ENCODE assay signal across 18 mouse cellular contexts in genomic region chr6:60717566-60717965, GRCm38 (mm10).
DNase-seq lines count a peak whose midpoint lies in the region; ATAC-seq lines count a peak whose summit lies in the region.
"Had no signal": no experiment of that assay in that cellular context is flagged by ENCODE, and none has a peak within 500 bp of the region (broad histone marks: within the 10 kb centered on the region; RNA-seq: fewer than 3 reads in every experiment).

No protein-coding gene starts in this region.

- intact Hi-C loops in gastrocnemius, postnatal 14 days (cut with DNase I; ENCODE audit: low total_unique reads), result no loop called here

- H3K4me2 ChIP-seq in liver, embryonic 11.5 days, result no peak overlapping the region
- H3K4me2 ChIP-seq: forebrain, embryonic 15.5 days; heart, embryonic 15.5 days; intestine, embryonic 15.5 days; kidney, embryonic 15.5 days; limb, embryonic 13.5 days; midbrain, embryonic 12.5 days had no signal

- no peak overlapping the region for H3K27ac ChIP-seq in liver, embryonic 11.5 days (ENCODE audit: low read depth, low read length)
- H3K27ac ChIP-seq: forebrain, embryonic 15.5 days; heart, embryonic 15.5 days; intestine, embryonic 15.5 days; kidney, embryonic 15.5 days; limb, embryonic 13.5 days; macrophage; midbrain, embryonic 12.5 days had no signal

- H3K4me3 ChIP-seq in liver, embryonic 11.5 days (ENCODE audit: low read depth, low read length), result no peak overlapping the region
- H3K4me3 ChIP-seq: forebrain, embryonic 15.5 days; heart, embryonic 15.5 days; intestine, embryonic 15.5 days; kidney, embryonic 15.5 days; limb, embryonic 13.5 days; midbrain, embryonic 12.5 days; myocyte had no signal

- no peaks in the 10 kb centered on the region for H3K27me3 ChIP-seq in liver, embryonic 11.5 days (replicated peaks; ENCODE audit: control insufficient read depth, insufficient read depth, low read length)
- H3K27me3 ChIP-seq: forebrain, embryonic 15.5 days; heart, embryonic 15.5 days; intestine, embryonic 15.5 days; kidney, embryonic 15.5 days; limb, embryonic 13.5 days; midbrain, embryonic 12.5 days had no signal

- ATAC-seq in liver, embryonic 11.5 days (replicated peaks; ENCODE audit: low FRiP score), result no peak
- ATAC-seq: forebrain, embryonic 15.5 days; intestine, embryonic 15.5 days; liver, postnatal 0 days had no signal

- no peaks in the 10 kb centered on the region for H3K9me3 ChIP-seq in liver, embryonic 11.5 days (ENCODE audit: control insufficient read depth, low read length)
- H3K9me3 ChIP-seq: forebrain, embryonic 15.5 days; heart, embryonic 15.5 days; intestine, embryonic 15.5 days; kidney, embryonic 15.5 days; limb, embryonic 13.5 days; midbrain, embryonic 12.5 days had no signal

- no peak overlapping the region for H3K9ac ChIP-seq in liver, embryonic 11.5 days (ENCODE audit: low read depth, low read length)
- H3K9ac ChIP-seq: forebrain, embryonic 15.5 days; heart, embryonic 15.5 days; intestine, embryonic 15.5 days; kidney, embryonic 15.5 days; limb, embryonic 13.5 days; liver, postnatal 0 days; midbrain, embryonic 12.5 days had no signal

- 71% methylated on average over 3 of the region's 3 CpGs for WGBS in liver, embryonic 11.5 days

- DNase-seq in layer of hippocampus, adult 9-11 months, result peak; percentile 25
- DNase-seq in layer of hippocampus, adult 18-20 months (ENCODE audit: low spot score in 2 of 2), result no peak
- peak; percentile 71 for DNase-seq in cerebellum, adult 9-10 months
- DNase-seq in left cerebral cortex, adult 9 months (ENCODE audit: low spot score in 2 of 2), result peak; percentile 32 to 53
- DNase-seq in right cerebral cortex, postnatal 25 days, result peak; percentile 10
- DNase-seq in liver, embryonic 11.5 days (ENCODE audit: low spot score), result no peak
- no peak for DNase-seq in gastrocnemius, postnatal 14 days
- DNase-seq in adipocyte (ENCODE audit: low spot score), result no peak
- DNase-seq: adrenal gland, adult 2 months; liver, postnatal 0 days had no signal

- H3K36me3 ChIP-seq in liver, embryonic 11.5 days (ENCODE audit: control insufficient read depth, insufficient read depth, low read length), result no peaks in the 10 kb centered on the region
- H3K36me3 ChIP-seq: forebrain, embryonic 15.5 days; heart, embryonic 15.5 days; intestine, embryonic 15.5 days; kidney, embryonic 15.5 days; limb, embryonic 13.5 days; midbrain, embryonic 12.5 days had no signal

- no peaks in the 10 kb centered on the region for H3K4me1 ChIP-seq in liver, embryonic 11.5 days (replicated peaks; ENCODE audit: control insufficient read depth, insufficient read depth, low read length)
- H3K4me1 ChIP-seq: forebrain, embryonic 15.5 days; heart, embryonic 15.5 days; intestine, embryonic 15.5 days; kidney, embryonic 15.5 days; limb, embryonic 13.5 days; midbrain, embryonic 12.5 days had no signal

Comparison
In these comparisons a context has a peak if more than half of its experiments do, and no peak if none do; other contexts are left out.
1. DNase-seq: peak in layer of hippocampus, adult 9-11 months (single experiment), cerebellum, adult 9-10 months (single experiment), left cerebral cortex, adult 9 months (2 of 2) and right cerebral cortex, postnatal 25 days (single experiment); none in layer of hippocampus, adult 18-20 months (0 of 2), liver, embryonic 11.5 days (single experiment), gastrocnemius, postnatal 14 days (single experiment) and adipocyte (single experiment).